Mouse (Mus musculus): ENCODE results near the gene Phxr2.

DNA sequence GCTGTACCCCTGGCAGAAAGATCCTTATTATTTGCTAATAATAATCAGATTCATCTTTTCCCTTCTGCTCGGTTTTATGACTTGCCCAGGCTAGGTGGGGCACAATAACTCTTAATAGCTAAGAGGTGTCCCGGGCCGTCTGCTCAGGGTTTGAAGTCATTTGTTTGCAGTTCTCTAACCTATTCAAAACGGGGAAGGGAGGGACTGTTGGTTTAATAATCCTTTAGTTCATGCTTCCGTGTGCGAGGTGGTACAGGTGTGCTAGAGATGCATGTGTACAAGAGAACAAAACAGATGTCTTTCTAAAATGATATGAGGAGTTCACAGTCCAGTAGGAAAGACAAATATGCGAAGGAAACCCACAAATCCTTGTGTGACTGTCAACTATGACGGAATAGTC, 11.8 kb downstream of the Phxr2 start:
- no peak for TF ChIP-seq CTCF (IDR thresholded peaks at IDR 0.05; ENCODE audit: low read depth, low read length)
- TF ChIP-seq POLR2AphosphoS5 (IDR thresholded peaks at IDR 0.05; ENCODE audit: insufficient replicate concordance, low read depth, low read length), result no peak
